Mouse (Mus musculus) lung, embryonic 16.5 days (tissue): ENCODE results near the gene Tomt. TPM values are rescaled to one million over a fixed set of nuclear protein-coding genes. Genes with fewer than 3 reads are reported as not detected.

Experiments used
- ATAC-seq: fragments of 200-750 bp; cut with Nextera tagmentation; 2 replicates; pipeline ENCODE4 v1.8.0; 2017; ENCODE audit warnings: low read depth, mild to moderate bottlenecking, moderate library complexity
- H3K27ac ChIP-seq: fragments of 300-500 bp; sonication (generic); 2 replicates; pipeline ENCODE4 v1.5.1; 2014; ENCODE audit warnings: mild to moderate bottlenecking, control low read depth, low read length
- H3K27me3 ChIP-seq: fragments of 300-500 bp; sonication (generic); 2 replicates; pipeline ENCODE4 v1.6.1; 2014; ENCODE audit warnings: low read depth, low read length, mixed read lengths; ENCODE audit not compliant: control insufficient read depth, insufficient read depth
- H3K36me3 ChIP-seq: fragments of 300-500 bp; sonication (generic); 2 replicates; pipeline ENCODE4 v1.6.1; 2014; ENCODE audit warnings: low read length; ENCODE audit not compliant: control insufficient read depth, insufficient read depth
- H3K4me1 ChIP-seq: fragments of 300-500 bp; sonication (generic); replicated peaks from 2 replicates; pipeline ENCODE4 v1.6.1; 2014; ENCODE audit warnings: low read length, mixed read lengths; ENCODE audit not compliant: control insufficient read depth, insufficient read depth
- H3K4me2 ChIP-seq: fragments of 300-500 bp; sonication (generic); 2 replicates; pipeline ENCODE4 v1.6.1; 2014; ENCODE audit warnings: low read depth, low read length, control low read depth
- H3K4me3 ChIP-seq: fragments of 300-500 bp; sonication (generic); 2 replicates; pipeline ENCODE4 v1.5.1; 2014; ENCODE audit warnings: mild to moderate bottlenecking, low read length, control low read depth
- H3K9ac ChIP-seq: fragments of 300-500 bp; sonication (generic); 2 replicates; pipeline ENCODE4 v1.6.1; 2014; ENCODE audit warnings: low read length, control low read depth
- H3K9me3 ChIP-seq: fragments of 300-500 bp; sonication (generic); 2 replicates; pipeline ENCODE4 v1.6.1; 2016; ENCODE audit warnings: low read length; ENCODE audit not compliant: control insufficient read depth
- WGBS: fragments of 180-500 bp; shearing (Covaris S2); extraction: QIAGEN DNeasy Blood & Tissue Kit; methylation state at CpG from one replicate; pipeline ENCODE4 v1.1.7; 2014; 5-methylcytosine and 5-hydroxymethylcytosine counted together
- polyA plus RNA-seq: library from polyadenylated mRNA; unstranded; fragments of >200 nt; fragmentation: Nextera tagmentation; extraction: Ambion mirVana; gene quantifications from 2 replicates; pipeline ENCODE4 v1.2.1, GENCODE M21; 2015

Tomt gene
- polyA plus RNA-seq, 1 experiment from 2014 or later, result 0.69 TPM

GRCm38 (mm10) chr7:101888460-101888859 is 17.7 kb downstream of the Tomt start:
- Histone ChIP-seq H3K4me3 (no peak overlapping the region), H3K36me3 (no peaks in the 10 kb centered on the region), H3K27ac (no peak overlapping the region), H3K4me2 (no peak overlapping the region), H3K9ac (no peak overlapping the region), H3K27me3 (no peaks in the 10 kb centered on the region), H3K9me3 (no peaks in the 10 kb centered on the region), H3K4me1 (no peaks in the 10 kb centered on the region)
- 77% methylated on average over 4 of the region's 4 CpGs for WGBS
- no peak for ATAC-seq

GRCm38 (mm10) chr7:101886274-101886673 is 19.9 kb downstream of the Tomt start:
- H3K9ac ChIP-seq, result no peak overlapping the region
- no peak overlapping the region for H3K4me3 ChIP-seq
- no peaks in the 10 kb centered on the region for H3K9me3 ChIP-seq
- no peaks in the 10 kb centered on the region for H3K36me3 ChIP-seq
- no peaks in the 10 kb centered on the region for H3K27me3 ChIP-seq
- no peak overlapping the region for H3K4me2 ChIP-seq
- 79% methylated on average over 6 of the region's 6 CpGs for WGBS
- no peaks in the 10 kb centered on the region for H3K4me1 ChIP-seq
- no peak overlapping the region for H3K27ac ChIP-seq
- ATAC-seq, result no peak

- WGBS, result 97% methylated on average over 4 of the region's 4 CpGs
- no peak for ATAC-seq
- Histone ChIP-seq H3K9me3 (no peaks in the 10 kb centered on the region), H3K27ac (no peak overlapping the region), H3K4me2 (no peak overlapping the region), H3K4me1 (no peaks in the 10 kb centered on the region), H3K36me3 (no peaks in the 10 kb centered on the region), H3K4me3 (no peak overlapping the region), H3K27me3 (no peaks in the 10 kb centered on the region), H3K9ac (no peak overlapping the region)
These were observed 22.0 kb downstream of the Tomt start for GRCm38 (mm10) chr7:101884160-101884559.

GRCm38 (mm10) chr7:101882413-101883154 is 23.6 kb downstream of the Tomt start:
- 61% methylated on average over 9 of the region's 9 CpGs for WGBS
- no peaks in the 10 kb centered on the region for H3K36me3 ChIP-seq
- H3K4me2 ChIP-seq, result no peak overlapping the region
- ATAC-seq, result no peak
- no peak overlapping the region for H3K9ac ChIP-seq
- H3K4me1 ChIP-seq, result no peaks in the 10 kb centered on the region
- H3K9me3 ChIP-seq, result no peaks in the 10 kb centered on the region
- no peak overlapping the region for H3K4me3 ChIP-seq
- H3K27me3 ChIP-seq, result no peaks in the 10 kb centered on the region
- H3K27ac ChIP-seq, result no peak overlapping the region

- 71% methylated on average over 4 of the region's 4 CpGs for WGBS
- Histone ChIP-seq H3K9ac (no peak overlapping the region), H3K36me3 (no peaks in the 10 kb centered on the region), H3K4me3 (no peak overlapping the region), H3K27ac (no peak overlapping the region), H3K4me2 (no peak overlapping the region), H3K4me1 (no peaks in the 10 kb centered on the region), H3K9me3 (no peaks in the 10 kb centered on the region), H3K27me3 (no peaks in the 10 kb centered on the region)
- no peak for ATAC-seq
These were observed 25.3 kb downstream of the Tomt start for GRCm38 (mm10) chr7:101880855-101881254.

- H3K36me3 ChIP-seq, result no peaks in the 10 kb centered on the region
- H3K4me2 ChIP-seq, result no peak overlapping the region
- no peaks in the 10 kb centered on the region for H3K4me1 ChIP-seq
- H3K4me3 ChIP-seq, result no peak overlapping the region
- no peak overlapping the region for H3K27ac ChIP-seq
- no peak for ATAC-seq
- H3K27me3 ChIP-seq, result no peaks in the 10 kb centered on the region
- H3K9me3 ChIP-seq, result no peaks in the 10 kb centered on the region
- no peak overlapping the region for H3K9ac ChIP-seq
- 95% methylated on average over 1 of the region's 1 CpGs for WGBS
These were observed 30.2 kb downstream of the Tomt start for GRCm38 (mm10) chr7:101875978-101876377.

- Histone ChIP-seq H3K9me3 (no peaks in the 10 kb centered on the region; the same call in 1 of the 2 replicates), H3K9ac (no peak overlapping the region), H3K4me2 (no peak overlapping the region), H3K27ac (no peak overlapping the region), H3K4me3 (no peak overlapping the region), H3K4me1 (no peaks in the 10 kb centered on the region), H3K27me3 (no peaks in the 10 kb centered on the region), H3K36me3 (no peaks in the 10 kb centered on the region)
- no peak; the same call in 1 of the 2 replicates for ATAC-seq
- WGBS, result 52% methylated on average over 3 of the region's 3 CpGs
These were observed 34.9 kb downstream of the Tomt start for GRCm38 (mm10) chr7:101871296-101871695.

GRCm38 (mm10) chr7:101870629-101871028 is 35.5 kb downstream of the Tomt start, which contains the start of gene Folr1:
TSS of gene Folr1 (minus strand) at chr7:101870788.
- Histone ChIP-seq H3K4me1 (no peaks in the 10 kb centered on the region), H3K4me3 (no peak within 1 kb of the TSS), H3K36me3 (no peaks in the 10 kb centered on the region), H3K9me3 (no peaks in the 10 kb centered on the region; the same call in 1 of the 2 replicates), H3K4me2 (no peak within 1 kb of the TSS), H3K9ac (no peak within 1 kb of the TSS), H3K27me3 (no peaks in the 10 kb centered on the region), H3K27ac (no peak within 1 kb of the TSS)
- ATAC-seq, result no peak
- 70% methylated on average over 2 of the region's 2 CpGs for WGBS

- no peak overlapping the region for H3K4me3 ChIP-seq
- H3K36me3 ChIP-seq, result no peaks in the 10 kb centered on the region
- no peaks in the 10 kb centered on the region for H3K4me1 ChIP-seq
- no peak for ATAC-seq
- no peak overlapping the region for H3K4me2 ChIP-seq
- H3K27me3 ChIP-seq, result no peaks in the 10 kb centered on the region
- H3K9me3 ChIP-seq, result no peaks in the 10 kb centered on the region; the same call in 1 of the 2 replicates
- no peak overlapping the region for H3K9ac ChIP-seq
- no peak overlapping the region for H3K27ac ChIP-seq
- WGBS, result 71% methylated on average over 7 of the region's 7 CpGs
These were observed 37.0 kb downstream of the Tomt start for GRCm38 (mm10) chr7:101869163-101869500.
